Mouse (Mus musculus) kidney, adult 9 months (tissue): ENCODE results near the gene Ttll5.

Experiments
- DNase-seq: peaks from one replicate; pipeline ENCODE4 v3.0.0; 2022

Ttll5 gene

GRCm38 (mm10) chr12:85970803-85971202 is 146.3 kb downstream of the Ttll5 start:
- DNase-seq, result no peak

- DNase-seq, result no peak
Measured at GRCm38 (mm10) chr12:85971655-85972054, 147.2 kb downstream of the Ttll5 start.

- no peak for DNase-seq
Measured at GRCm38 (mm10) chr12:85973526-85973925, 149.1 kb downstream of the Ttll5 start.

GRCm38 (mm10) chr12:85974030-85974429 is 149.6 kb downstream of the Ttll5 start:
- DNase-seq, result no peak

- DNase-seq, result no peak
Measured at GRCm38 (mm10) chr12:85979996-85980395, 155.5 kb downstream of the Ttll5 start.

GRCm38 (mm10) chr12:85985524-85985923 is 161.1 kb downstream of the Ttll5 start:
- no peak for DNase-seq

GRCm38 (mm10) chr12:85986024-85986423 is 161.6 kb downstream of the Ttll5 start:
- no peak for DNase-seq

- no peak for DNase-seq
Measured at GRCm38 (mm10) chr12:85986540-85987443, 162.3 kb downstream of the Ttll5 start.

GRCm38 (mm10) chr12:85987444-85987889 is 163.0 kb downstream of the Ttll5 start:
- DNase-seq, result no peak

GRCm38 (mm10) chr12:85988121-85988520 is 163.7 kb downstream of the Ttll5 start:
- DNase-seq, result no peak

- DNase-seq, result no peak
Measured at GRCm38 (mm10) chr12:85988818-85989377, 164.4 kb downstream of the Ttll5 start.

- DNase-seq, result no peak
Measured at GRCm38 (mm10) chr12:85992013-85992837, 167.8 kb downstream of the Ttll5 start.

GRCm38 (mm10) chr12:85992838-85993234 is 168.4 kb downstream of the Ttll5 start:
- no peak for DNase-seq

- DNase-seq, result no peak
Measured at GRCm38 (mm10) chr12:85993790-85994360, 169.4 kb downstream of the Ttll5 start.

GRCm38 (mm10) chr12:86000641-86001073 is 176.2 kb downstream of the Ttll5 start:
- DNase-seq, result no peak

- no peak for DNase-seq
Measured at GRCm38 (mm10) chr12:86001120-86001655, 176.7 kb downstream of the Ttll5 start.

GRCm38 (mm10) chr12:86004627-86005026 is 180.2 kb downstream of the Ttll5 start:
- no peak for DNase-seq

GRCm38 (mm10) chr12:86007377-86007776 is 182.9 kb downstream of the Ttll5 start:
- no peak for DNase-seq

GRCm38 (mm10) chr12:86010656-86011055 is 186.2 kb downstream of the Ttll5 start:
- DNase-seq, result no peak

- no peak for DNase-seq
Measured at GRCm38 (mm10) chr12:86012195-86012594, 187.7 kb downstream of the Ttll5 start.

GRCm38 (mm10) chr12:86014174-86014573 is 189.7 kb downstream of the Ttll5 start:
- DNase-seq, result no peak

GRCm38 (mm10) chr12:86014621-86015020 is 190.2 kb downstream of the Ttll5 start:
- no peak for DNase-seq

- DNase-seq, result no peak
Measured at GRCm38 (mm10) chr12:86015114-86015513, 190.7 kb downstream of the Ttll5 start.
